Mouse (Mus musculus): ENCODE data around the gene Gm15446. TPM values are rescaled to one million over a fixed set of nuclear protein-coding genes. Genes with fewer than 3 reads are reported as not detected.

Gene Gm15446
- 0.02 TPM in 2 replicates for polyA plus RNA-seq (2012; rRNA removed)

DNA sequence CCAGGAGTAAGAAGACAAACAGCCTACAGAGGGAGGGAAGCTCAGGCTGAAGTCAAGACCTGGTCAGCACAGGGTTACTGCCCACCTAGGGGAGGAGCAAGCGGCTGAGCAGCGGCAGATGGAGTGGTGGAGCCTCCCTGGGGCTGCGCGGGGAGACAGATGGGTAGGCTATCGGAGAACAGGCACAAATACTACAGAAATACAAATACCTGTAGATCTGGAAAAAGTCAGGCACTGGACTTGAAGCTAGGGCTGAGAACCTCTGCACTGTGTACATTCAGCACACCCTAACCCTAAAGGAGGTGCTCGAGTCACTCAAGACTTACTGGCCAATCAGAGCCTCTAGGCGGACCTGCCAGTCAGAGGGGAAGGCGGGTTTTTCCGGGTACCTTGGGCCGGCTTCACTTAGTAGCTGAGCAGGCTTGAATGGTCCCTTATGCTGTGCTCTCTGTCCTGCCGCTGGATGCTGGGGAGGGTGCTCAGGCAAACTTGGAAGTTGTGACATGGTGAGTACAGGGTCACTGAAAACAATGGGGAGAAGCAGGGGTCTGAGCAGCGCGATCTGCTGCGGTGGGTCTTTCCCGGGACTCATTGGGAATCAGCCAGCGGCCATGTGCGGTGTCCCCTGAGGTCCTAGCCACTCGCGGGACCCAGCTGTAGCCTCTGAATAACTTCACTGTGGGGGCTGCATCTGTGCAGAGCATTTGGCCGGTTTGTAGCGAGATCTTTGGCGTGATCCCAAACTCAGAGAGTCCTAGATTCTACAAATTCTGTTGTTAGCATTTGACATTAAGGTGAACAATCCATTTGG is at the start of gene Gm15446:
Gene Gm15446 (plus strand): TSS at position 140 of the 811 bp plus-strand sequence.

Other genes starting within 250 kb of the Gm15446 start
- gene 5430403G16Rik, start 232.4 kb upstream of the Gm15446 start, polyA plus RNA-seq (2012; rRNA removed), result 0.25 and 0.27 TPM in 2 replicates
- 2.7 and 2.9 TPM in 2 replicates for gene 4930522L14Rik, start 171.5 kb upstream of the Gm15446 start, polyA plus RNA-seq (2012; rRNA removed)
- gene Zfp932, start 73.1 kb downstream of the Gm15446 start, polyA plus RNA-seq (2012; rRNA removed), result 5.0 and 5.3 TPM in 2 replicates
- gene Gm17655, start 149.1 kb downstream of the Gm15446 start, polyA plus RNA-seq (2012; rRNA removed), result 0.83 and 1.2 TPM in 2 replicates
- 0.84 and 0.86 TPM in 2 replicates for gene Gm35315, start 171.0 kb downstream of the Gm15446 start, polyA plus RNA-seq (2012; rRNA removed)
- gene Plcxd1, start 176.6 kb downstream of the Gm15446 start, polyA plus RNA-seq (2012; rRNA removed), result 0.07 and 0.18 TPM in 2 replicates
- 17.9 and 19.1 TPM in 2 replicates for gene Gtpbp6, start 184.8 kb downstream of the Gm15446 start, polyA plus RNA-seq (2012; rRNA removed)
- 0.68 and 0.84 TPM in 2 replicates for gene Zfp605, start 186.7 kb downstream of the Gm15446 start, polyA plus RNA-seq (2012; rRNA removed)
- 14.7 and 16.9 TPM in 2 replicates for gene Chfr, start 212.4 kb downstream of the Gm15446 start, polyA plus RNA-seq (2012; rRNA removed)

Data from liver, embryonic 14 days (tissue).